Mouse (Mus musculus) midbrain, embryonic 16.5 days (tissue): Measurements from ENCODE around the gene Fam131b. TPM values are rescaled to one million over a fixed set of nuclear protein-coding genes. Genes with fewer than 3 reads are reported as not detected.

Experiments used
- ATAC-seq: fragments of 200-750 bp; cut with Nextera tagmentation; 2 replicates; pipeline ENCODE4 v1.8.0; 2017; ENCODE audit warnings: moderate TSS enrichment
- H3K27ac ChIP-seq: fragments of 300-500 bp; sonication (generic); 2 replicates; pipeline ENCODE4 v1.5.1; 2014; ENCODE audit warnings: mild to moderate bottlenecking, low read length, mixed read lengths
- H3K27me3 ChIP-seq: fragments of 300-500 bp; sonication (generic); 2 replicates; pipeline ENCODE4 v1.6.1; 2014; ENCODE audit warnings: low read depth, low read length, mixed read lengths; ENCODE audit not compliant: control insufficient read depth, insufficient read depth
- H3K36me3 ChIP-seq: fragments of 300-500 bp; sonication (generic); 2 replicates; pipeline ENCODE4 v1.6.1; 2014; ENCODE audit warnings: mild to moderate bottlenecking, low read length, moderate library complexity, mixed read lengths; ENCODE audit not compliant: control insufficient read depth, insufficient read depth
- H3K4me1 ChIP-seq: fragments of 300-500 bp; sonication (generic); 2 replicates; pipeline ENCODE4 v1.6.1; 2014; ENCODE audit warnings: mild to moderate bottlenecking, low read length, mixed read lengths; ENCODE audit not compliant: control insufficient read depth, insufficient read depth
- H3K4me2 ChIP-seq: fragments of 300-500 bp; sonication (generic); 2 replicates; pipeline ENCODE4 v1.6.1; 2014; ENCODE audit warnings: mild to moderate bottlenecking, low read length, mixed read lengths
- H3K4me3 ChIP-seq: fragments of 300-500 bp; sonication (generic); 2 replicates; pipeline ENCODE4 v1.5.1; 2014; ENCODE audit warnings: low read depth, mild to moderate bottlenecking, low read length, moderate library complexity, mixed read lengths
- H3K9ac ChIP-seq: fragments of 300-500 bp; sonication (generic); 2 replicates; pipeline ENCODE4 v1.6.1; 2014; ENCODE audit warnings: low read depth, low read length, mixed read lengths
- H3K9me3 ChIP-seq: fragments of 300-500 bp; sonication (generic); replicated peaks from 2 replicates; pipeline ENCODE4 v1.6.1; 2014; ENCODE audit warnings: mild to moderate bottlenecking, low read length, mixed read lengths; ENCODE audit not compliant: control insufficient read depth, poor library complexity, severe bottlenecking
- WGBS: fragments of 180-500 bp; shearing (Covaris S2); extraction: QIAGEN DNeasy Blood & Tissue Kit; methylation state at CpG from one replicate; pipeline ENCODE4 v1.1.7; 2014; 5-methylcytosine and 5-hydroxymethylcytosine counted together
- polyA plus RNA-seq: library from polyadenylated mRNA; unstranded; fragments of >200 nt; fragmentation: Nextera tagmentation; extraction: Ambion mirVana; gene quantifications from 2 replicates; pipeline ENCODE4 v1.2.1, GENCODE M21; 2015

Fam131b gene
- polyA plus RNA-seq, 1 experiment from 2014 or later: 7.8 TPM

DNA sequence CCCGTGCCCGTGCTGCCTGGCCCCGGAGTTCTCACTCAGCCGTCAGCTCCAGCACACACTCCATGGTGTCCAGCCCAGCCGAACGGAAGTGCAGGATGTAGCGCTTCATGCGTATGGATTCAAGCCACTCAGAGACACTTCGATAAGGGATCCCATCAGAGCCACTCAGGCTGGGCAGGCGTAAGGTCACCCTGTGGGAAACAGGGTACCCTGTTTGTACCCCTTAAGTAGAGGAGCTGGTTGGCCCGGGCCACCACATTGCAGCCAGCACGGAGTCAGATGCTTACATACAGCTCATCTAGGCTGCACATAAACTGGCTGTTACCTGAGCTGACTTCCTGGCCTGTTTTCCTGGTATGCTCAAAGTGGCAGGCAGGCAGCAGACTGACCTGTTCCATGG, 34.5 kb upstream of the Fam131b start:
- no peak overlapping the region for H3K4me3 ChIP-seq
- 92% methylated on average over 12 of the region's 12 CpGs for WGBS
- no peaks in the 10 kb centered on the region for H3K9me3 ChIP-seq
- no peak for ATAC-seq
- H3K27me3 ChIP-seq: no peaks in the 10 kb centered on the region
- H3K36me3 ChIP-seq: peaks cover 12% of the 10 kb centered on the region
- no peak overlapping the region for H3K27ac ChIP-seq
- no peak overlapping the region for H3K4me2 ChIP-seq
- no peak overlapping the region for H3K9ac ChIP-seq
- peaks cover 8% of the 10 kb centered on the region for H3K4me1 ChIP-seq

DNA sequence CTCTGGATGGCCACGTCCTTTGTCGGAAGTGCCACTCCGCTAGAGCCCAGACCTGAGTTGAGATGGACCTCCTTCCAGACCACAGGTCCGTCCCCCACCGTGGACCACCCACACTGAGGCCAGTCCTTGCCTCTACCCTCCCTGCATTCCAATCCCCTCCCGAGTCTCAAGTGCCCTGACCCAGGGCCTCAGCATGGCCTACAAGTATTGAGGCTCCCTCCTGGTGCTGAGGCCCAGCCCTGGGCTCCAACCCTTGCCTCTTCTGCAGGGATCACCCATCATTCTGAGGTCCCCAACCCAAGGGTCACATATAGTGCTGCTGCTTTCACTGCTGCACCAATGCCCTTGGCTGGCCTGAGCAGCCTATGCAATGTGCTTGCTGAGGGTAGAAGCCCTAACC, 33.5 kb upstream of the Fam131b start:
- Histone ChIP-seq H3K9ac (no peak overlapping the region), H3K9me3 (no peaks in the 10 kb centered on the region), H3K36me3 (peaks cover 12% of the 10 kb centered on the region), H3K4me2 (no peak overlapping the region), H3K27me3 (no peaks in the 10 kb centered on the region), H3K4me1 (peaks cover 16% of the 10 kb centered on the region), H3K4me3 (no peak overlapping the region), H3K27ac (no peak overlapping the region)
- 55% methylated on average over 6 of the region's 6 CpGs for WGBS
- ATAC-seq: no peak

DNA sequence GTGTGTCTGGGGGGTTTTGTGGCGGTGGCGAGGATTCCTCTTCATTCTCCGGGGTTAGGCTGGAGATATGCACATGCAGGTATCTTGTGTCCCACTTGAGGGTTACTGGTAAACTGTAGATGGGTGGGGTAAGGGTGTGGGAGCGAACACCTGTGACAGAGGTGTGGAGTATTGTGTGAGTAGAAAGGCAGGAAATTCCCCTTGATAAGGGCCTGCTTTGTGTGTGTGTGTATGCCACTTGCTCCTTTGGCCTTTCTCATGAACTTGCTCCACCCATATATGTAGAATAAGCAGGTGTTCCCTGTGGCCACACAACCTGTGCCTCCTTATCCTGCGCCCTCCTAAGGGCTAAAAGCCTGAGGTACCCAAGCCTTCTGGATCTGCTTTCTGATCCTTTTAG, 32.5 kb upstream of the Fam131b start:
- no peaks in the 10 kb centered on the region for H3K9me3 ChIP-seq
- H3K36me3 ChIP-seq: peaks cover 12% of the 10 kb centered on the region
- H3K27me3 ChIP-seq: no peaks in the 10 kb centered on the region
- H3K9ac ChIP-seq: no peak overlapping the region
- 96% methylated on average over 5 of the region's 5 CpGs for whole genome bisulfite sequencing
- no peak overlapping the region for H3K4me2 ChIP-seq
- ATAC-seq: no peak
- no peak overlapping the region for H3K4me3 ChIP-seq
- no peak overlapping the region for H3K27ac ChIP-seq
- peaks cover 16% of the 10 kb centered on the region for H3K4me1 ChIP-seq

DNA sequence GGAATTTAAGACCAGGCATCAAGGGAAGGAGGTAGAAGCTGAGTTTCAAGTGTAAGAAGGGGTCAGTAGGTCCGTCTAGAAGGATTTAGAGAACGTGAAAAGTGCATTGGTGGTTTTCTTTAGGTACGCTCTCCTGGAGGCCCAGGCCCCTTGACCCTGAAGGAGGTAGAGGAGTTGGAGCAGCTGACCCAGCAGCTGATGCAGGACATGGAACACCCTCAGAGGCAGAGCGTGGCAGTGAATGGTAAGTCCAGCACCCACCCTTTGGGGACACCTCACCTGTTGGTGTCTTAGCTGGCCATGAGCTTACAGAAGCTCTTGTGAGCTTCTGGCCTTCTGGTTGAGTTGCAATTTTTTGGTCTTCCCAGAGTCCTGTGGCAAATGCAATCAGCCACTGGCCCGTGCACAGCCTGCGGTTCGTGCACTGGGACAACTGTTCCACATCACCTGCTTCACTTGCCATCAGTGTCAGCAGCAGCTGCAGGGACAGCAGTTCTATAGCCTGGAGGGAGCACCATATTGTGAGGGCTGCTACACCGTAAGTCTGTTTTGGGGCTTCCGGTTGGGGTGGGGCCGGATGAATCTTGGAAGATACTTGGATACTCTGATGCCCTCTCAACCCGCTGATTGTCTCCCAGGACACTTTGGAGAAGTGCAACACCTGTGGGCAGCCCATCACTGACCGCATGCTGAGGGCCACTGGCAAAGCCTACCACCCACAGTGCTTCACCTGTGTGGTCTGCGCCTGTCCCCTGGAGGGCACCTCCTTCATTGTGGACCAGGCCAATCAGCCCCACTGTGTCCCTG, 31.6 kb upstream of the Fam131b start:
- H3K4me3 ChIP-seq: no peak overlapping the region
- peaks cover 22% of the 10 kb centered on the region for H3K4me1 ChIP-seq
- H3K36me3 ChIP-seq: peaks cover 12% of the 10 kb centered on the region
- WGBS: 93% methylated on average over 13 of the region's 13 CpGs
- H3K27ac ChIP-seq: no peak overlapping the region
- H3K9ac ChIP-seq: no peak overlapping the region
- ATAC-seq: no peak
- no peaks in the 10 kb centered on the region for H3K27me3 ChIP-seq
- H3K9me3 ChIP-seq: no peaks in the 10 kb centered on the region
- no peak overlapping the region for H3K4me2 ChIP-seq

DNA sequence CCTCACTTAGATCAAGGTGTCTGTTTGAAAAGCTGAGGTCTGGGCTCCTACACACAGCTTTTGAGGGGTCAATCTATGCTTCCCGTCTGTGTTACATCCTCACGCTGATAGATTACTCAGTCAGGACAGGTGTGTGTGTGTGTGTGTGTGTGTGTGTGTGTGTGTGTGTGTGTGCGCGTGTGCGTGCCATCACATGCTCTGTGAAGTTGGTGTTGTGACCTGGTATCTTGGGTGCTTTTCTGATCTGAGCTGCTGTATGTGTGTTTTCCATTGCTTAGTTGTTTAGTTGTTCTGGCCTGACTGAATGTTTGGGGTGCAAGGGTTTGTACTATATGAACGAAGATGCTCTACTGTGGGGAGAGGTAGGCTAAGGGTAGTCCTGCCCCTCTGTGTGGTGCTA, 30.9 kb upstream of the Fam131b start:
- H3K4me1 ChIP-seq: peaks cover 25% of the 10 kb centered on the region
- H3K4me3 ChIP-seq: no peak overlapping the region
- no peaks in the 10 kb centered on the region for H3K9me3 ChIP-seq
- H3K27ac ChIP-seq: no peak overlapping the region
- WGBS: 100% methylated on average over 6 of the region's 6 CpGs
- H3K36me3 ChIP-seq: peaks cover 12% of the 10 kb centered on the region
- no peak overlapping the region for H3K9ac ChIP-seq
- no peak overlapping the region for H3K4me2 ChIP-seq
- ATAC-seq: no peak
- H3K27me3 ChIP-seq: no peaks in the 10 kb centered on the region

DNA sequence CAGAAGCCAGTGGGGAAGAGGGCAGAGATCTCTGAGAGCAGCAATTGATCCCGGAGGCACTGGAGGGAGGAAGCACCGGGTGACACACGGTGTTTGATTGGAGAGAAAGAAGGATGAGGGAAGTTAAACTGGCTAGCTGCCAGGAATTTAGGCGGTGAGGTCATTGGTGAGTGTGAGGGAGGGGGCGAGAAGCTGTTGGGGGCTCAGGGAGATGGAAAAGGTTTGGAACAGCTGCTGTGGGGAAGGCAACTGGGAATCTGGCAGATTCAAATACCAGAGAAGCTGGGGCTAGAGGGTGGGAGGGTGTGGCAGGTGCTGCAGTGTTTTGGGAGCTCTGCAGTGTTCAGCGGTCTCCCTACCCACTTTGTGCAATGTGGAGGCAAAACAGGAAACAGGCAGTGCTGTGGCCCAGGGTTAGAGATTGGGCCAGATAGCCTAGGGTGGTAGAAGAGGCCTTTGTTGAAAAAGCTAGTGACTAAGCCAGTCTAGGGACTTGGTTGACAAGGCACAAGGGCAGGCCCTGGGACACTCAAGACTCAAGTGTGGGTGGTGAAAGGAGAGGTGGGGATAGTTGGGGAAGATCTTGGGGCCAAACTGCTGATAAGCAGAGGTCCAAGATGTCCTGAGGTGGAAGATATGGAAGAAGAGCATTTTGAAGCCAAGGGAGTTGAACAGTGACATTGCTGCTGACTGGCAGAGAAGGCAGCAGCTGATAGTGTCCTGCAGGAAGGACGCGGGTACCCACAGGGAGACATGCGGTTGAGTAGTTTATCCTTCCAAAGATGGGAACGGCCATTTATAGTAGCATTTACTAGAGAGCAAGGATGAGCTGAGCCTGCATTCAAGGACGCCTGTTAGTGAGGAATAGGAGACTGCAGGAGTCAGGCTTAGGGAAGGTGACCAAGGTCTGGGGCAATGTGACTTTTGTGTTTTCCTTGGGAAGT, 29.9 kb upstream of the Fam131b start:
- Histone ChIP-seq H3K27ac (no peak overlapping the region), H3K4me1 (peaks cover 25% of the 10 kb centered on the region), H3K4me3 (no peak overlapping the region), H3K36me3 (peaks cover 12% of the 10 kb centered on the region), H3K9me3 (no peaks in the 10 kb centered on the region), H3K9ac (no peak overlapping the region), H3K27me3 (no peaks in the 10 kb centered on the region), H3K4me2 (no peak overlapping the region; the same call in 1 of the 2 replicates)
- ATAC-seq: no peak
- WGBS: 68% methylated on average over 11 of the region's 11 CpGs

DNA sequence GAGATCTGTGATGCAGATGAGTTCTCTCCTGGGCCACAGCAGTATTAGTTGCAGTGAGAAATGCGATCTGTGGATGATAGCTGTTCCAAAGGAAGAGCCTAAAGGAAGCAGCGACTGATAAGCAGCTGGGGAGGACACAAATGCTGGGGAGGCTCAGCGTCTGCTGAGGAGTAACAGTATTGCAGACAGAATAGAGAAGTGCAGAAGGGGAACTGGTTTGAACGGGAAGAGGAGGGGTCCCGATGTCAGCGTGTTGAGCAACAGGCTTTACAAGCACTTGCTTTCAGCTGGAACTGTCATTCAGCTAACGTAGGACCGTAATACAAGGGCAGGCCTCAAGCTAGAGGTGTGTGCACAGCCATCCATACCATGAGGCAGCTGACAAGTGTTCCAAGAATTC, 28.7 kb upstream of the Fam131b start:
- Histone ChIP-seq H3K4me3 (no peak overlapping the region), H3K9me3 (no peaks in the 10 kb centered on the region)
- WGBS: 91% methylated on average over 8 of the region's 8 CpGs

DNA sequence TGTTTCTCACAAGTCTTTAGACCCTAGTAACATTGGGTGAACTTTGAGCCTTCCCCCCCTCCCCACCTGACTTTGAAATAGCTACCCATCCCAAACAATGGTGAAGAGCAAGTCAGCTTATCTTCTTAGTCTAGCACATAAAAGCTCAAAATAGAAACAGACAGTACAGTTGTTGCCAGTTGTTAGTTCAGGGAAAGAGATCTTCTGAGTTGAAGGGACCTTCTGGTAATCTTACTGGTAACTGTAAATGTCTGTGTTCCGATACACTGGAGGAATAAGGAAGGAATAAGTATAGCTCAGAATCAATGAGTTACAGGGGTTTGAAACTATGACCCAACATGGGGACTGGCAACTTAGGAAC, 28.0 kb upstream of the Fam131b start:
- H3K27ac ChIP-seq: no peak overlapping the region
- ATAC-seq: no peak
- no peak overlapping the region for H3K9ac ChIP-seq
- H3K27me3 ChIP-seq: no peaks in the 10 kb centered on the region
- H3K36me3 ChIP-seq: peaks cover 4% of the 10 kb centered on the region; the same call in 1 of the 2 replicates
- H3K4me1 ChIP-seq: peaks cover 31% of the 10 kb centered on the region
- H3K9me3 ChIP-seq: no peaks in the 10 kb centered on the region
- H3K4me3 ChIP-seq: no peak overlapping the region
- 97% methylated on average over 1 of the region's 1 CpGs for WGBS
- no peak overlapping the region for H3K4me2 ChIP-seq

More for the DNA sequence above, 28.7 kb upstream of the Fam131b start:
- no peak overlapping the region for H3K27ac ChIP-seq
- H3K9ac ChIP-seq: no peak overlapping the region
- H3K4me1 ChIP-seq: peaks cover 31% of the 10 kb centered on the region
- no peak for ATAC-seq
- H3K27me3 ChIP-seq: no peaks in the 10 kb centered on the region
- peaks cover 9% of the 10 kb centered on the region for H3K36me3 ChIP-seq
- no peak overlapping the region for H3K4me2 ChIP-seq
